Mouse (Mus musculus): ENCODE measurements around the gene Abcg2.
"Not testable (repeated sequence)": the region's sequence is repeated elsewhere in the genome, so short reads cannot be mapped to it uniquely, and the experiment has no call there.

Gene Abcg2

GRCm38 (mm10) chr6:58584223-58584622, at the start of gene Abcg2:
Gene Abcg2 (plus strand): TSS chr6:58584523.
- not testable (repeated sequence) for DNase-seq (ENCODE audit: low read depth, low spot score)

GRCm38 (mm10) chr6:58540263-58540662, 44.1 kb upstream of the Abcg2 start:
- not testable (repeated sequence) for DNase-seq (ENCODE audit: low read depth, low spot score)

GRCm38 (mm10) chr6:58542852-58543251, 41.5 kb upstream of the Abcg2 start:
- DNase-seq (ENCODE audit: low read depth, low spot score) = not testable (repeated sequence)

- DNase-seq (ENCODE audit: low read depth, low spot score) = not testable (repeated sequence)
These were observed 39.4 kb upstream of the Abcg2 start for GRCm38 (mm10) chr6:58544971-58545370.

GRCm38 (mm10) chr6:58546050-58546449, 38.3 kb upstream of the Abcg2 start:
- not testable (repeated sequence) for DNase-seq (ENCODE audit: low read depth, low spot score)

GRCm38 (mm10) chr6:58546816-58547215, 37.5 kb upstream of the Abcg2 start:
- peak; percentile 59 for DNase-seq (ENCODE audit: low read depth, low spot score)

GRCm38 (mm10) chr6:58553812-58554211, 30.5 kb upstream of the Abcg2 start:
- DNase-seq (ENCODE audit: low read depth, low spot score) = not testable (repeated sequence)

- not testable (repeated sequence) for DNase-seq (ENCODE audit: low read depth, low spot score)
These were observed 9.9 kb downstream of the Abcg2 start for GRCm38 (mm10) chr6:58593987-58594844.

GRCm38 (mm10) chr6:58595639-58596293, 11.4 kb downstream of the Abcg2 start:
- not testable (repeated sequence) for DNase-seq (ENCODE audit: low read depth, low spot score)

- peak; percentile 32 for DNase-seq (ENCODE audit: low read depth, low spot score)
These were observed 12.0 kb downstream of the Abcg2 start for GRCm38 (mm10) chr6:58596294-58596653.

- not testable (repeated sequence) for DNase-seq (ENCODE audit: low read depth, low spot score)
These were observed 17.8 kb downstream of the Abcg2 start for GRCm38 (mm10) chr6:58602119-58602518.

GRCm38 (mm10) chr6:58602991-58603390, 18.7 kb downstream of the Abcg2 start:
- DNase-seq (ENCODE audit: low read depth, low spot score) = not testable (repeated sequence)

GRCm38 (mm10) chr6:58603485-58604090, 19.3 kb downstream of the Abcg2 start:
- not testable (repeated sequence) for DNase-seq (ENCODE audit: low read depth, low spot score)

GRCm38 (mm10) chr6:58606642-58607041, 22.3 kb downstream of the Abcg2 start:
- DNase-seq (ENCODE audit: low read depth, low spot score) = no peak

GRCm38 (mm10) chr6:58608422-58608821, 24.1 kb downstream of the Abcg2 start:
- DNase-seq (ENCODE audit: low read depth, low spot score) = no peak

- DNase-seq (ENCODE audit: low read depth, low spot score) = no peak
These were observed 25.8 kb downstream of the Abcg2 start for GRCm38 (mm10) chr6:58609919-58610759.

- no peak for DNase-seq (ENCODE audit: low read depth, low spot score)
These were observed 26.7 kb downstream of the Abcg2 start for GRCm38 (mm10) chr6:58610760-58611654.

- DNase-seq (ENCODE audit: low read depth, low spot score) = no peak
These were observed 39.8 kb downstream of the Abcg2 start for GRCm38 (mm10) chr6:58624126-58624525.

GRCm38 (mm10) chr6:58629238-58629637, 44.9 kb downstream of the Abcg2 start:
- DNase-seq (ENCODE audit: low read depth, low spot score) = no peak

- no peak for DNase-seq (ENCODE audit: low read depth, low spot score)
These were observed 48.1 kb downstream of the Abcg2 start for GRCm38 (mm10) chr6:58632419-58632818.
